Mouse (Mus musculus) stomach, postnatal 0 days (tissue): ENCODE measurements around the gene Nfic.

Source experiments
- CTCF ChIP-seq: IDR thresholded peaks from 2 replicates; pipeline ENCODE4 v1.5.1; 2016; ENCODE audit warnings: antibody characterized with exemption, low read depth, mild to moderate bottlenecking, moderate library complexity
- EP300 ChIP-seq: optimal IDR thresholded peaks from 2 replicates; pipeline ENCODE3; 2016; ENCODE audit warnings: antibody characterized with exemption

GRCm38 (mm10) chr10:81350351-81351063, 104.9 kb downstream of the Nfic start, which contains the start of gene Hmg20b:
- peak; percentile 91 for TF ChIP-seq CTCF
- TF ChIP-seq EP300, result no peak
